8 mouse cellular contexts compared by ENCODE assay signal in genomic region chr8:119862749-119863148, GRCm38 (mm10). TPM values are rescaled to one million over a fixed set of nuclear protein-coding genes. Genes with fewer than 3 reads are reported as not detected.
DNase-seq lines count a peak whose midpoint lies in the region; ATAC-seq and TF ChIP-seq lines count a peak whose summit lies in the region.

No protein-coding gene starts in this region.

- no peaks in the 10 kb centered on the region for H3K79me2 ChIP-seq in liver, adult 2 months (ENCODE audit: control insufficient read depth, insufficient read depth, low read length)

- peaks cover 3% of the 10 kb centered on the region for H3K4me1 ChIP-seq in liver, adult 2 months (ENCODE audit: control insufficient read depth, insufficient read depth, low read length)
- H3K4me1 ChIP-seq in embryonic facial prominence, embryonic 10.5 days, result peaks cover 35% of the 10 kb centered on the region
- 0 out of 2 replicates have a peak, but pooled peaks cover 13% of the 10 kb centered on the region for H3K4me1 ChIP-seq in intestine, embryonic 15.5 days (replicated peaks)
- H3K4me1 ChIP-seq in neural tube, embryonic 14.5 days (ENCODE audit: control insufficient read depth, insufficient read depth, low read length), result 0 out of 2 replicates have a peak, but pooled peaks cover 6% of the 10 kb centered on the region

- 49% methylated on average over 6 of the region's 6 CpGs for WGBS in liver, adult 2 months
- WGBS in embryonic facial prominence, embryonic 10.5 days, result 15% methylated on average over 6 of the region's 6 CpGs
- 18% methylated on average over 6 of the region's 6 CpGs for WGBS in intestine, embryonic 15.5 days
- 10% methylated on average over 6 of the region's 6 CpGs for WGBS in neural tube, embryonic 14.5 days

- peak overlapping the region; percentile 19 for H3K27ac ChIP-seq in liver, adult 2 months (replicated peaks; ENCODE audit: insufficient read depth, low read depth, low read length)
- H3K27ac ChIP-seq in embryonic facial prominence, embryonic 10.5 days (replicated peaks), result peak overlapping the region; percentile 86; the same call in 1 of the 2 replicates
- H3K27ac ChIP-seq in intestine, embryonic 15.5 days, result peak overlapping the region; percentile 69; the same call in 1 of the 2 replicates
- H3K27ac ChIP-seq in neural tube, embryonic 14.5 days (ENCODE audit: low read depth, low read length), result no peak overlapping the region

- no peaks in the 10 kb centered on the region for H3K27me3 ChIP-seq in liver, adult 2 months (ENCODE audit: control insufficient read depth, insufficient read depth, low read length)
- peaks cover 43% of the 10 kb centered on the region for H3K27me3 ChIP-seq in embryonic facial prominence, embryonic 10.5 days (replicated peaks; ENCODE audit: low read depth, poor library complexity, severe bottlenecking)
- H3K27me3 ChIP-seq in intestine, embryonic 15.5 days (replicated peaks), result no peaks in the 10 kb centered on the region
- no peaks in the 10 kb centered on the region for H3K27me3 ChIP-seq in neural tube, embryonic 14.5 days (ENCODE audit: control insufficient read depth, insufficient read depth, low read length)

- peak overlapping the region; percentile 82 for H3K4me2 ChIP-seq in intestine, embryonic 15.5 days (replicated peaks)
- peak overlapping the region; percentile 90 for H3K4me2 ChIP-seq in neural tube, embryonic 14.5 days (ENCODE audit: low read depth, low read length)

- no peak for TF ChIP-seq CTCF in liver, adult 2 months (IDR thresholded peaks at IDR 0.05; ENCODE audit: low read depth, low read length)

- no peaks in the 10 kb centered on the region; the same call in 1 of the 2 replicates for H3K36me3 ChIP-seq in liver, adult 2 months (ENCODE audit: control insufficient read depth, insufficient read depth, low read length)
- H3K36me3 ChIP-seq in embryonic facial prominence, embryonic 10.5 days (replicated peaks), result no peaks in the 10 kb centered on the region
- H3K36me3 ChIP-seq in intestine, embryonic 15.5 days, result 0 out of 2 replicates have a peak, but pooled peaks cover 2% of the 10 kb centered on the region
- no peaks in the 10 kb centered on the region for H3K36me3 ChIP-seq in neural tube, embryonic 14.5 days (ENCODE audit: control insufficient read depth, insufficient read depth, low read length)

- H3K9me3 ChIP-seq in embryonic facial prominence, embryonic 10.5 days, result no peaks in the 10 kb centered on the region
- H3K9me3 ChIP-seq in intestine, embryonic 15.5 days, result no peaks in the 10 kb centered on the region
- no peaks in the 10 kb centered on the region for H3K9me3 ChIP-seq in neural tube, embryonic 14.5 days (ENCODE audit: control insufficient read depth, low read length)

- TF ChIP-seq POLR2A in liver, adult 2 months (IDR thresholded peaks at IDR 0.05; ENCODE audit: extremely low read depth, insufficient read depth, low read length), result no peak

- ATAC-seq in intestine, embryonic 15.5 days, result peak; percentile 20; the same call in 1 of the 2 replicates
- 0 out of 2 replicates have a peak, but pooled peaks have one; percentile 18 for ATAC-seq in neural tube, embryonic 14.5 days (ENCODE audit: low read depth)

- no peak for DNase-seq in liver, adult 2 months (ENCODE audit: extremely low read depth, low read depth, low spot score)
- DNase-seq in liver, result no peak
- no peak for DNase-seq in embryonic facial prominence, embryonic 10.5 days (ENCODE audit: low spot score)
- no peak for DNase-seq in thymus, postnatal 4 days
- no peak for DNase-seq in frontal cortex, postnatal 36 days (ENCODE audit: low spot score in 2 of 2)
- no peak for DNase-seq in urinary bladder, postnatal 25 days (ENCODE audit: low spot score)

- peak overlapping the region; percentile 87 for H3K9ac ChIP-seq in liver, adult 2 months (ENCODE audit: low read depth, low read length)
- peak overlapping the region; percentile 66 for H3K9ac ChIP-seq in intestine, embryonic 15.5 days
- H3K9ac ChIP-seq in neural tube, embryonic 14.5 days (replicated peaks; ENCODE audit: low read depth, low read length), result peak overlapping the region; percentile 73

- H3K4me3 ChIP-seq in liver, adult 2 months (ENCODE audit: insufficient read depth, low read depth, low read length), result peak overlapping the region; percentile 80
- peak overlapping the region; percentile 89 for H3K4me3 ChIP-seq in embryonic facial prominence, embryonic 10.5 days
- peak overlapping the region; percentile 78 for H3K4me3 ChIP-seq in intestine, embryonic 15.5 days (replicated peaks)
- peak overlapping the region; percentile 78 for H3K4me3 ChIP-seq in neural tube, embryonic 14.5 days (ENCODE audit: low read depth, low read length)

RNA-seq across cellular contexts. Expression of gene Klhl36, which starts 0.7 kb away (rescaled TPM):
- 5.2 and 7.0 TPM in 2 replicates for total RNA-seq in liver, adult 2 months (2014; rRNA removed)
- 11.3 and 12.2 TPM in 2 replicates for polyA plus RNA-seq in liver, adult 2 months (2012; rRNA removed)
- polyA plus RNA-seq in embryonic facial prominence, embryonic 10.5 days (2016; fragmentation: Nextera tagmentation; extraction: Ambion mirVana), result 10.4 and 11.3 TPM in 2 replicates
- polyA plus RNA-seq in intestine, embryonic 15.5 days (2015; fragmentation: Nextera tagmentation; extraction: Ambion mirVana), result 12.4 and 13.8 TPM in 2 replicates
- 15.3 and 15.5 TPM in 2 replicates for polyA plus RNA-seq in neural tube, embryonic 14.5 days (2014; fragmentation: Nextera tagmentation; extraction: Ambion mirVana)

RNA-seq across cellular contexts. Expression of gene Cotl1, which starts 22.4 kb away (rescaled TPM):
- 12.4 and 18.6 TPM in 2 replicates for total RNA-seq in liver, adult 2 months (2014; rRNA removed)
- 26.7 and 40.3 TPM in 2 replicates for polyA plus RNA-seq in liver, adult 2 months (2012; rRNA removed)
- polyA plus RNA-seq in embryonic facial prominence, embryonic 10.5 days (2016; fragmentation: Nextera tagmentation; extraction: Ambion mirVana), result 137 and 149 TPM in 2 replicates
- 152 and 167 TPM in 2 replicates for polyA plus RNA-seq in intestine, embryonic 15.5 days (2015; fragmentation: Nextera tagmentation; extraction: Ambion mirVana)
- 228 and 232 TPM in 2 replicates for polyA plus RNA-seq in neural tube, embryonic 14.5 days (2014; fragmentation: Nextera tagmentation; extraction: Ambion mirVana)

RNA-seq across cellular contexts. Expression of gene Usp10, which starts 47.4 kb away (rescaled TPM):
- 42.6 and 50.1 TPM in 2 replicates for total RNA-seq in liver, adult 2 months (2014; rRNA removed)
- 82.3 and 94.1 TPM in 2 replicates for polyA plus RNA-seq in liver, adult 2 months (2012; rRNA removed)
- 234 and 241 TPM in 2 replicates for polyA plus RNA-seq in embryonic facial prominence, embryonic 10.5 days (2016; fragmentation: Nextera tagmentation; extraction: Ambion mirVana)
- 123 and 136 TPM in 2 replicates for polyA plus RNA-seq in intestine, embryonic 15.5 days (2015; fragmentation: Nextera tagmentation; extraction: Ambion mirVana)
- polyA plus RNA-seq in neural tube, embryonic 14.5 days (2014; fragmentation: Nextera tagmentation; extraction: Ambion mirVana), result 100 and 111 TPM in 2 replicates

RNA-seq across cellular contexts. Expression of gene Gm20388, which starts 47.9 kb away (rescaled TPM):
- total RNA-seq in liver, adult 2 months (2014; rRNA removed), result 6.4 and 8.3 TPM in 2 replicates
- 19.9 TPM in 2 replicates for polyA plus RNA-seq in liver, adult 2 months (2012; rRNA removed)
- polyA plus RNA-seq in embryonic facial prominence, embryonic 10.5 days (2016; fragmentation: Nextera tagmentation; extraction: Ambion mirVana), result 1.1 and 3.6 TPM in 2 replicates
- polyA plus RNA-seq in intestine, embryonic 15.5 days (2015; fragmentation: Nextera tagmentation; extraction: Ambion mirVana), result 3.0 TPM in 1 of 2 replicates, not detected in the other
- polyA plus RNA-seq in neural tube, embryonic 14.5 days (2014; fragmentation: Nextera tagmentation; extraction: Ambion mirVana), result 10.3 and 18.1 TPM in 2 replicates
